Mouse (Mus musculus): ENCODE data around the gene Ubap1.

The Ubap1 gene

GRCm38 (mm10) chr4:41357154-41357553 is 8.4 kb downstream of the Ubap1 start:
- DNase-seq (ENCODE audit: inconsistent ontology term) = no peak

- DNase-seq (ENCODE audit: inconsistent ontology term) = no peak
Observed at GRCm38 (mm10) chr4:41358669-41359068, 9.9 kb downstream of the Ubap1 start.

GRCm38 (mm10) chr4:41359358-41359757 is 10.6 kb downstream of the Ubap1 start:
- no peak for DNase-seq (ENCODE audit: inconsistent ontology term)

GRCm38 (mm10) chr4:41361059-41361458 is 12.3 kb downstream of the Ubap1 start:
- DNase-seq (ENCODE audit: inconsistent ontology term) = no peak

- DNase-seq (ENCODE audit: inconsistent ontology term) = no peak
Observed at GRCm38 (mm10) chr4:41368198-41368597, 19.4 kb downstream of the Ubap1 start.

GRCm38 (mm10) chr4:41369702-41370437 is 21.1 kb downstream of the Ubap1 start:
- no peak for DNase-seq (ENCODE audit: inconsistent ontology term)

- no peak for DNase-seq (ENCODE audit: inconsistent ontology term)
Observed at GRCm38 (mm10) chr4:41377567-41377966, 28.8 kb downstream of the Ubap1 start.

GRCm38 (mm10) chr4:41381213-41381950 is 32.6 kb downstream of the Ubap1 start:
- no peak for DNase-seq (ENCODE audit: inconsistent ontology term)

- DNase-seq (ENCODE audit: inconsistent ontology term) = no peak
Observed at GRCm38 (mm10) chr4:41386412-41386975, 37.7 kb downstream of the Ubap1 start.

GRCm38 (mm10) chr4:41387755-41388469 is 39.1 kb downstream of the Ubap1 start:
- no peak for DNase-seq (ENCODE audit: inconsistent ontology term)

- no peak for DNase-seq (ENCODE audit: inconsistent ontology term)
Observed at GRCm38 (mm10) chr4:41388616-41389015, 39.8 kb downstream of the Ubap1 start.

GRCm38 (mm10) chr4:41389240-41389639 is 40.4 kb downstream of the Ubap1 start:
- no peak for DNase-seq (ENCODE audit: inconsistent ontology term)

- peak; percentile 58 for DNase-seq (ENCODE audit: inconsistent ontology term)
Observed at GRCm38 (mm10) chr4:41390122-41390521, 41.3 kb downstream of the Ubap1 start.

GRCm38 (mm10) chr4:41391015-41391414 is 42.2 kb downstream of the Ubap1 start:
- DNase-seq (ENCODE audit: inconsistent ontology term) = no peak

GRCm38 (mm10) chr4:41394651-41395050 is 45.9 kb downstream of the Ubap1 start:
- DNase-seq (ENCODE audit: inconsistent ontology term) = no peak

GRCm38 (mm10) chr4:41398353-41398752 is 49.6 kb downstream of the Ubap1 start:
- no peak for DNase-seq (ENCODE audit: inconsistent ontology term)

- peak; percentile 69 for DNase-seq (ENCODE audit: inconsistent ontology term)
Observed at GRCm38 (mm10) chr4:41399904-41400303, 51.1 kb downstream of the Ubap1 start.

- no peak for DNase-seq (ENCODE audit: inconsistent ontology term)
Observed at GRCm38 (mm10) chr4:41401167-41401566, 52.4 kb downstream of the Ubap1 start.

GRCm38 (mm10) chr4:41401573-41401972 is 52.8 kb downstream of the Ubap1 start:
- DNase-seq (ENCODE audit: inconsistent ontology term) = no peak

GRCm38 (mm10) chr4:41406597-41406996 is 57.8 kb downstream of the Ubap1 start:
- no peak for DNase-seq (ENCODE audit: inconsistent ontology term)

- no peak for DNase-seq (ENCODE audit: inconsistent ontology term)
Observed at GRCm38 (mm10) chr4:41407353-41407752, 58.6 kb downstream of the Ubap1 start.

- no peak for DNase-seq (ENCODE audit: inconsistent ontology term)
Observed at GRCm38 (mm10) chr4:41409341-41409740, 60.5 kb downstream of the Ubap1 start.

Measured in Muller cell, postnatal 12 days (primary cell).